Mouse (Mus musculus) midbrain, embryonic 10.5 days (tissue): ENCODE measurements at regions not wholly inside any gene's neighbourhood (a gene's known extent, or its start where the extent isn't known, plus 50 kb on each side); places are given as distances from the start of the nearest gene placed in this dataset.

ENCODE experiments used
- DNase-seq: peaks from one replicate; pipeline ENCODE4 v3.0.0-alpha.2; 2017; ENCODE audit warnings: low spot score
- H3K27ac ChIP-seq: fragments of 300-500 bp; sonication (generic); replicated peaks from 2 replicates; pipeline ENCODE4 v1.5.1; 2016; ENCODE audit warnings: mild to moderate bottlenecking
- H3K27me3 ChIP-seq: fragments of 300-500 bp; sonication (generic); 2 replicates; pipeline ENCODE4 v1.6.1; 2016; ENCODE audit warnings: low read depth, mild to moderate bottlenecking; ENCODE audit not compliant: poor library complexity, severe bottlenecking
- H3K36me3 ChIP-seq: fragments of 300-500 bp; sonication (generic); 2 replicates; pipeline ENCODE4 v1.6.1; 2016; ENCODE audit warnings: mild to moderate bottlenecking, moderate library complexity
- H3K4me1 ChIP-seq: fragments of 300-500 bp; sonication (generic); 2 replicates; pipeline ENCODE4 v1.6.1; 2016
- H3K4me3 ChIP-seq: fragments of 300-500 bp; sonication (generic); 2 replicates; pipeline ENCODE4 v1.5.1; 2016; ENCODE audit warnings: mild to moderate bottlenecking, moderate library complexity
- H3K9me3 ChIP-seq: fragments of 300-500 bp; sonication (generic); replicated peaks from 2 replicates; pipeline ENCODE4 v1.6.1; 2016; ENCODE audit warnings: mild to moderate bottlenecking
- WGBS: fragments of 180-500 bp; shearing (Covaris S2); methylation state at CpG from one replicate; pipeline ENCODE4 v1.1.7; 2016; 5-methylcytosine and 5-hydroxymethylcytosine counted together

DNA sequence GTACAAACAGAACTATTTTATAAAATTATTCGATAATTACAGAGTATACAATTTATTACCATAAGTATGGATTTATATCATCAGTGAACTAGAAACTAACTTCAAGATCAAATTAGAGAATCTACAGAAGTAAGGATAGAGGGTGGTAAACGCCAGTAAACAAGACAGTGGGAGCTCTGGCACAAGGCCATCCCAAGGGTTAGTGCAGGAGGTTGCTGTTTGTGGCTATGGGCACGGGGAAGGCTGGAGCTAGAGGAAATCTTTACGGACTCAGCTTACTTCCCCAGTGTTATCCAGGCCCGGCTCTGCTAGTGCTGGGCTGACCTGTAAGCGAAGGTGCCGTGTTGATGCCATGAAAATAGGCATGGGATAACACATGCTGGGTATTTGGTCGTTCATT lies 220.5 kb upstream of the Api5 start:
- no peaks in the 10 kb centered on the region for H3K27me3 ChIP-seq
- DNase-seq = no peak
- H3K4me3 ChIP-seq = no peak overlapping the region
- WGBS = 86% methylated on average over 8 of the region's 8 CpGs
- no peaks in the 10 kb centered on the region for H3K9me3 ChIP-seq
- H3K27ac ChIP-seq = no peak overlapping the region
- H3K36me3 ChIP-seq = no peaks in the 10 kb centered on the region
- no peaks in the 10 kb centered on the region for H3K4me1 ChIP-seq
